Mouse (Mus musculus) retina, adult 2 months (tissue): Measurements from ENCODE around the gene Arntl.

Source experiments
- DNase-seq: peaks from one replicate; pipeline ENCODE4 v3.0.0-alpha.2; 2012; ENCODE audit warnings: low read depth, low spot score

Arntl gene

DNA sequence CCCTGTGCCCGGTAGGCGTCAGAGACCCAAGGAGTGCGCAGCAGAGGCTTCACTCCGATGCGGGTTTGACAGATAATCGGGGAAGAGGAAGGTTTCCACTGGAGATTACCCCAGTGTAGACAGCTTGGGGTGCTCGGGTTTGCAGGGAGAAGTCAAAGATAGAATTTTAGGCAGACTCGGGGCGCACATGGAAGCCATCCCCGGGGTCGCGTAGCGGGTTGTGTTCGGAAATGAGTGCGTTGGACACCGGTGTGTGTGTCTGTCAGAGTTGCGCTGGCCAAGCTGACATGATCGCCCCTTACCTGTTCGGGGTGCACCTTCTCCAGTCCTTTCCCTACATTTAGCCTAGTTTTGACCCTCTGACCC lies 1.1 kb downstream of the Arntl start:
- DNase-seq: no peak

DNA sequence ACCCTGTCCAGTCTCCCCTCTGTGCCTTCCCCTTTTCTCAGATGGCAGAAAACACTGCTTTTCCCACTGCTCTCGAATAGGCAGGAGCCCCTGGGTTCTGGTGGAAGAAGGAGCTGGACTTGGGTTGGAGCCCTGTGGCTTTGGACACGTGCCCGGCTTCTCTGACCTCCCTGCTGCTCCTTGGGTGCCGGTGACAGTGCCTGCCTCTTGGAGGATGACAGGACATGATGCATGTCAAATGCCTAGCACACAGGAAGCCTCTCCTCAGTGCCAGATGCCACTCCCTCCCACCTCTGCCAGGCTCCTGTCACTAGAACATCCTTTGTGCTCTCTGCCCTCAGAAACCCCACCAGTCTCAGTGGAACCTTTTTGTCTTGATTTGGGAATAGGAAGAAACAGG lies 3.2 kb downstream of the Arntl start:
- DNase-seq: no peak

DNA sequence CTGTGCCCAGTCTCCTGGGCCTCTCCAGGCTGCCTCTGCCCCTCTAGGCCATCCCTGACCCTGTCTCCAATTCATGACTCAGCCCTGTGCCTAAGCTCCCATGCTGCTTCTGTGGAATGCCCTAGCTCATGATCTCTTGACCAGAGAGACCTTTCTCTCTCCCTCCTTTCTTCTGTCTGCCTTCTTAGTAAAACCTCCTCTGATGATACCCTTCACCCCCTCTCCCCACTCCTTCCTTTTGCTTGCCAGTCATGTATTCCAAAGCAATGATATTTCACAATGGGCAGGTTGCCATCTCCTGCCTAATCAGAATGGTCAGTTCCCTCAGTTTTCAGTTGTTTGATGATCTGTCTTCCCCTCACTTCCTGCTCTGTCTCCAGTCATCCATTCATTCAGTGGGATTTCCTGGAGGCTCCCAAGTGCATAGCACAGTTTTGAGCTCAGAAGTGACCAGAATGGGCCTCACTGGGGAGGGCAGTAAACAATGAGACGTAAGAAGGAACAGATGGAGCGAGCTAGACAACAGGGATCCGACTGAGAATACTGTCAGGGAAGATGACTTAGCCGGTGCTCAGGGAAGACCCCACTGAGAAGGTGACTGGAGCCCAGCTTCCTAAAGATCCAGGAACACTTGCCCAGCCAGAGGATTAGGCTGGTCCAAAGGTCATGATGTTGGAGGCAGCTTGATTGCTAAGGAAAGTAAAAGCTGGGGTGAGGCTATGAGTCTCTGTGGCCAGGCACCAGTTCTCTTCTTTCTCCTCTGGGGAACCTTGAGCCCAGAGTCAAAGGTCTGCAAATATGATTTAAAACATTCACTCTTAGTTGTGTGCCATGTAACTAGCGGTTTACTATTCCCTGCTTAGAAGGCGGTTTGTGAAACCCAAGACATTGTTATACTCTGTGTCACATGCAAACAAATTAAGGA lies 7.2 kb downstream of the Arntl start:
- DNase-seq: no peak

DNA sequence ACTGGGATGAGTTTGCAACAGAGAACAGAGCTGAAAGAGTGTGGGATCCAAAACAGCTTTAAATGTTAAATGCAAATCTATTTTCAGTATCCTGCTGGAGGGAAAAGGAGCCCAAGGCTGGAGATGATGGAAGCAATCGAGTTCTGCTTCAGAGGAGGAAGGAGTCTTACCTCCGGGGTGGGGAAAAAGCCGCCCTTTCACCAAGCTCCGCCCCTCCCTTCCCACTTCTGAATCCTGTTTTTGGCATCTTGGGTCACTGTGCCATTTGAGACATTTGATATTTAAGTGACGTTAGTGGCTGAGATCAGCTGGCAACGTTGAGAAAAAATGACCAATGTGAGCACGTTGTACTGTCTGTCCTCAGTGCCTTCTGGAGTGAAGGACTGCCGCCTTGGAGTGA lies 8.9 kb downstream of the Arntl start:
- DNase-seq: no peak

DNA sequence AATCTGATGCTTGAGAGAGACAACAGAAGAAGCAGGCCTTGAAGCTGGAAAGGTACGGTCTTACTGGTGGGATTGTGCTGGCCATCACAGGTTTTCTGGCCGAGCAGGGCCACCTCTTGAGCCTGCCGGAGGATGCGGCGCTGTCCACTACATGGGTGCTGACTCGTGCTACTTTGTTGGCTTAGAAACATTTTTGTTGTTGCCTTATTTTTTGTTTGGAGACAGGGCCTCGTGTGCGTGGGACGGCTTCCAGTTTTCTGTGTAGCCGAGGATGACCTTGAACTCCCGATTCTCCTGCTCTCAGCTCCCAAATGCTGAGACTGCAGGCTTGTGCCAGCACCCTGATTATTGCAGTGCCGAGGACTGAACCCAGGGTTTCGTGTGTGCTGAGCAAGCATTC lies 12.2 kb downstream of the Arntl start:
- no peak for DNase-seq

DNA sequence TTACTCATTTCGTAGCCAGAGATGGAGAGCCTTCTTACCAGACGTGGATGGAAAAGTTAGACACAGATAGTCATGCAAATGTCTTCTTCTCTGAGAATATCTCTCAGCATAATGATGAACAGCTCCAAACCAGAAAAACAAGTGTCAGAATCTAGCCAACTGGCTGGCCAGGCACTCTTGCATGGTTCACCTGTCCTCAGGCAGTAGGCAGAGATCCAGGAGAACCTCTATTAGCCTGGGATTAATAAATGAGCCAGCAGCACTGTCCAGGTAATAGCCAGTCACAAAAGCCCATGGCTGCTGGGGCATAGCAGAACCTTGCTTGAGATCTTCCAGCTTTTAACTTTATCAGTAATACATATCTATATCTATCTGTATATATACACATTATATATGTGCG lies 12.6 kb downstream of the Arntl start:
- DNase-seq: no peak

DNA sequence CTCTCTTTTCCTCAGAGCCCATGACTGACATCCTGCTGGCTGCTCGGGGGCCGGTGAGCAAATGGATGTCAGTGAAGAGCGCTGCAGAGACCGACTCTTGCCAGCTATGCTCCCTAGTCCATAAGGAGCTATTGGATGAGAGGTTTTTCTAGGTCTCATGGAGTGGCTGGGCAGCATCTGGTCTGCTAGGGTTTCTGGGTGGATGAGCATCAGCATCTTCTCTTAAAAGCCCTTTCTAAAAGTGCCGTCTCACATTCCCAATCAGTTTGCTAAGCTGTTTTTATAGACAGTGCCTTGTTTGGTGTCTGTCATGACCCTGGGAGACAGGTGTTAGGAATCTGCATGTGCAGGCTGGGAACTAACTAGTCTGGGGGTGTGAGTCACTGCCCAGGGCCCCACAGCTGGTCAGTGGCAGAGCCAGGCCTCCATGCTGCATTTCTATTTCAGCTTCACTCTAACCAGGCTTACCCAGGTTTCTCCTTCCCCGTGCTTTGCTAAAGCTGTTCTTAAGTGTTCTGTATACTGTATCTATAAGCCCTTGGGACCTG lies 13.5 kb downstream of the Arntl start:
- no peak for DNase-seq

DNA sequence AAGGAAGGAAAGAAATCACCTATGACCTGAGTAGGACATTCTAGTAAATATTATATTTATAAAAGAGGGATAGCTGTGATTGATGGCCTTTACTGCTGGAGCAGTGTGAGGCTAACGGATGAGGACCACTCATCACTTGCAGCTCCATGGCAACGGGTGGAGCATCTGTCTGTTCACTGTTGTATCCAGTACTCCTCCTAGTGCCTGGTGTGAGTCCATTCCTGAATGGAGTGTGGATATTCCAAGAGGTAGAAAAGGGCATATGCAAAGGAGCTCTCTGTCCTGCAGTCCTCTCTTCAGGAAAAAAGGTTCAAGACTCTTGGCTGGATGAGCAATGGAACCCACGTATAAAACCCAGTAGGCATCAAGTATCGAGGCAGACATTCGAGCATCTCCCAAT lies 15.6 kb downstream of the Arntl start:
- DNase-seq: no peak

DNA sequence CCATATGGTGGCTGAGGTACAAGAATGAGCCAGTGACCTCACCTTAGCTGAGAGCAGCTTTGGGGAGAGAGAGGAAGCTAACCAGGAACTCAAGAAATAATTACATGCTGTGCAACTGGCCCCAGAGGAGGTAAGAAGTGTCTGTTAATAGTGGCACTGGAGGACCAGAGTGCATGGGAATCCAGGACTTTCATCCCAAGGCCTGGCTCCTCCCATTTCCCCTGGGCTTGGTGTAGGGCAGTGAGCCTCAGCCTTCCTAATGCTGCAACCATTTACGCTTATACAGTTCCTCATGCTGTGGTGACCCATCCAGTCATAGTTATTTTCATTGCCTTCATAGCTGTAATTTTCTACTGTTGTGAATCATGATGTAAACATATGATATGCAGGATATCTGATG lies 17.4 kb downstream of the Arntl start:
- no peak for DNase-seq

DNA sequence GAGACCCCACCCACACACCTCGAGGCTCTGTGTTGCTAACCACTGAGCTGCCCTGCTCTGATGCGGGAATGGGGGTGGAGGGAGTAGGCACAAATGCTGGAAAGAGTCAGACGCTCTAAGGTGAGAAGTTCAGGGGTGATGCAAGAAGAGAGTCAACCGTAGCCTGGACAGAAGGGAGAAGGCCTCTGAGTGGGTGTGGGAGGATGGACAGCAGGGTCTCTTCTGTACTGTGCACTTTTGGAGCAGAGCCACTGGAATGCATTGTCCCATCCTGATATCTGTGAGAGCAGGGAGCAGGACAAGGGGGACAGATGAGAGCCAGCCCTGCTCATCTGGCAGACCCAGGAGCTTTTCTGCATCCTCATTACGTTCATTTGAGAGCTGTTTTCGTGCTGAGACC lies 21.2 kb downstream of the Arntl start:
- DNase-seq: no peak

DNA sequence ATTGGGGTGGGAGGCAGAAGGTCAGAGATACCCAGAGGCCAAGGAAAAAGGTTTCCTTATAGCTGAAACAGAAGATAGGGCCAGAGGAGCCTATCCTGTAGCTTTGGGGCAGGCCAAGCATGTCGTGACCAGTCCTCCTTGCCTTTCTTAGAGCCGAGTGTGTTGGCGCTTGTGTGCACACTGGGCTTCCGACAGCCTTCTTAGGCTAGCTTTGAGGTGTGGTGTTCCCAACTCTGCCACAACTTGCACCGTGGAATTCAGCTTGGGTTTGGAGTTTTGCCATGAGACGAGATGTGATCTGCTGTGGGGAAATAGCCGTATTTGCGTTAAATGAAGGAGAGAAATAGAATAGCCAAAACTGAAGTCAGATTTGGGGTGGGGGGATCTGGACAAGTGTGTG lies 28.9 kb downstream of the Arntl start:
- DNase-seq: no peak

DNA sequence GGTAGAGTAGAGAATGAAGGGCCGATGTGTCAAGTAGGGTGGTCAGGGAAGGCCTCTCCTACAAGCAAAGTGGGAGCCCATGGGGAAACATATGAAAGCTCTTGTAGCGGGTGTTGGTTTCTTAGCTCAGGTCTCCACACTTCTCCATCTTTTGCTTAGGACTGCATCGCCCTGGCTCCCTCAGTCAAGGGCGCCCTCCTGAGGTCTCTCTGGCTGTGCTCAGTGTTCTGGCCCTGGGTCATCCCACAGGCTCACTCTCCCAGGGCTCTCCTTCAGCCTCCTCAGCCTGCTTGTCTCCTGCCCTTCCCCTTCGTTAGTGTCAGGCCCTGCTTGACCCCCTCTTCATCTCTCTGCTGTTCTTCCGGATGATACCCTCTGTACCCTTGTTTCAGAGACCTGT lies 31.1 kb downstream of the Arntl start:
- DNase-seq: no peak

DNA sequence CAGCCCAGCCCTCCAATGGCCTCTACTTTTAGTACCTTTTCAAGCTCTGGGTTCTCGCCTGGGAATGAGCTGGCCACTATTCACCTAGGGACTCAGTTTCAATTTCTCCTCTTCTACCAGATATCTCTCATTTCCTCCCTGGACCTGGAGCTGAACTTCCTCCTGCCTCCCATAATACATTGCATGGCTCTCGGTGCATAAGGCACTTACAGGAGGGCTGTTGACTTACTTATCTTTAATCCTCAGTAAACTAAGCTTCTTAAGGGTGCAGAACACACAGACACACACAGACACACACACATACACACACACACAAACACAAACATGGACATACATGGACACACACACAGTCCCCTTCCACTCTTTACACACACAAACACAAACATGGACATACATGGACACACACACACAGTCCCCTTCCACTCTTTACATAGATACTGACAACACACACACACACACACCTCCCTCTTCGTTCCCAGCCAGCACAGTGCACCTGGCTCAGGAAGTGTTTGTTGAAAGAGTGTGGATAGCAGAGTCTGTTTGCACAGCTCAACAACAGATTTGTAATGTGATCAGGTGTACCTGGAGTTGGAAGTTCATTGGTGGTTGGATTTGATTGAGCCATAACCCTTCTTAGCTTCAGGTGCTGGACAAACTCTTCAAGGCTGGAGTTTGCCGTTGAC lies 32.3 kb downstream of the Arntl start:
- DNase-seq: no peak

DNA sequence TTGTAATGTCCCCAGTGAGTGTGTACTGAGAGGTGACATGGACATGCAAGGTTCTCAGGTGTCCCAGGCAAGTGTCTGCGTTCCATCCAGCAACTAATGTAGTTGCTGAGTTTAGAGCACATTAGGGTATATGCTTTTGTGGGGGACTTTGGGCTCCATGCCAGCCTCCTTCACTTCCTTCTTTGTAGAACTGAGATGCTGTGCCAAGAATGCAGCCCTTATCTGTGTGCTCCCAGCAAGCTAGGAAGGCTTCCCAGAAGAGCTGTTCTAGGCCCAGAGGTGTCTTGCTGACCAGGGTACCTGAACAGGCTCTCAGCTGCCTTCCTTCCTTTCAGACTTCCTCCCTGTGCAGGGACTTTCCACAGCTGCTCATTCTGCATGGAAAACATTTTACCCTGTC lies 33.2 kb downstream of the Arntl start:
- no peak for DNase-seq

DNA sequence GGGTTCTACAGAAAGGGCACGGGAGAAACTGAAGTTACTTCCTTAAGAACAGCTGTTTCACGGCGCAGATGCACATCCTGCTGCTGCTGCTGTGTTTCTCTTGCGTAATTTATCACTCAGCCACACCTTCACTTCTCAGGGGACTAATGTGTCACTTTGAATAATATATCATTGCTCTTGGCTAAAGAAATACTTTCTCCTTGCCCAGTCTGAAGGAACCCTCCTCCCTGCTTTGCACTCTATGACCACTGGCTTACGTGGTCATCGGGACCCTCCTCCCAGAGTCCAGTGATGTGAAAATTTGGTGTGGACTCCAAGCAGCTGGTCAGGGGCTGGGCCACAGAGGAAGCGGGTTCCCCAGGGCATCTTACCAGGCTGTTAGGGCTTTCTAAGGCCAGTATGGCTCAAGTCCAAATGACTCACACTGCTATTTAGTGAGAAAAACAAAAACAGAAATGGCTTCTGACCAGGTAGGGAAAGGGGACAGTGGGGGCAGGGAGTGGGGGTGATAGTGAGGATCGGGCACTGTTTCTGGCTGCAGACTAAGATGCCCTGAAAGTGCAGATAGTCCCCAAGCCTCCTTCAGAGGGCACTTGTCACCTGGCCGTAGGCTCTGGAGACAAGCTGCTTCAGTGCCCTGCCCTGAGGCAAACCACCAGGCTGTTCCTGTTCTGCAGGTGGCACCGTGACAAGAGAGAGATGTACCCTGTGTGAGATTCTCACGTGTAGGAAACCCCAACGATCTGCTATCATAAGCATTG lies 34.8 kb downstream of the Arntl start:
- no peak for DNase-seq

DNA sequence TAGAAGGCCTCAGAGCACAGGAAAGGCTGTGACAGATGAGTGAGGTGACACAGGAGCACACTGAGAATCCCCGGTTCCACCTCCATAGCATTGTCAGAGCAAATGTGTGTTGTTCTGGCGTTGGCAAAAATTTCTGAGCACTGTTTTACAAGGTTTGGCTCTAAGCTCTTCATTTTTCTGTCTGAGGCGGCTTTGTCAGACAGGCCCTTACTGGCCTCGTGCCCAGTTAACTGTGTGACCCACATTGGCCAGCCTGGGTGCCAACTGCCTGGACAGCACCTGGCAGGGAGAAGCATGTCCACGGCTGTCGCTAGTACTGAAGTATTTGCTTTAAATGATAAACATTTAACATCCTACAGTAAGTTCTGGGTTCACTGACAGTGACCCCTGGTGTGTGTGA lies 35.4 kb downstream of the Arntl start:
- peak; percentile 38 for DNase-seq

DNA sequence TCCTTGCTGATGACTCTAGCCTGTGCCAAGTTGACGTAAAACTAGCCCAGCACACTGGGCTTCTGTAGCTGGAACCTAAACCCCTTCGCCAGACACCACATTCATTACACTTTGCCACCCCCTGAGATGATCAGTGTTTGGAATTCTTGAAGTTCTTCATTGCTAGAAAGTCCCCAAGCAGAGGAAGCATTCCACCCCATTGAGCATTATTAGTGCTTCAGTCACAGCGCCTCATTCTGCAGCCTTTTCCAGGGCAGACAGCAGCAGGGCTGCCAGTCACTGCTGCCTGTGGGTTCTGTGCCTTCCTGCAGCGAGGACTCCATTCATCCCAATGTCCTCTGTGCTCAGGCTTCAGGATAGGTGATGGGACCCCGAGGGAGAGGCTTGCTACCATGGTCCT lies 37.9 kb downstream of the Arntl start:
- no peak for DNase-seq

DNA sequence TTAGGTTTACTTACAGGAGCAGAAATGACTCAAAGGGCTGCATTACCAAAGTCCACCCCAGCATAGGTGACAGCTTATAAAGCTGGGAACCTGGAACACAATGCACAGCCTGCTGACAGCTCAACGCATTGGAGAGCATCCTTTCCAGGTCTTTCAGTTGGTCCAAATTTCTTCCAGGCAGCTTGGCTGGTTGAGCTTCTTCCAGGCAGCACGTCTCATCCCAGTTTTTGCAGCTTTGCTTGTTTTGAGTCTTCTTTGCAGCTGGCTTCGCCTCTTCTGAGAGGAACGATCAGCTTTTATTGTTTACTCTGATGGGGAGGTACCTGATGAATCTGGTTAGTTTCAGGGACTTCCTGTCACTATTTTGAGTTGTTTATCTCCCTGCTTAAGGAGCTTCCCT lies 39.2 kb downstream of the Arntl start:
- DNase-seq: no peak

DNA sequence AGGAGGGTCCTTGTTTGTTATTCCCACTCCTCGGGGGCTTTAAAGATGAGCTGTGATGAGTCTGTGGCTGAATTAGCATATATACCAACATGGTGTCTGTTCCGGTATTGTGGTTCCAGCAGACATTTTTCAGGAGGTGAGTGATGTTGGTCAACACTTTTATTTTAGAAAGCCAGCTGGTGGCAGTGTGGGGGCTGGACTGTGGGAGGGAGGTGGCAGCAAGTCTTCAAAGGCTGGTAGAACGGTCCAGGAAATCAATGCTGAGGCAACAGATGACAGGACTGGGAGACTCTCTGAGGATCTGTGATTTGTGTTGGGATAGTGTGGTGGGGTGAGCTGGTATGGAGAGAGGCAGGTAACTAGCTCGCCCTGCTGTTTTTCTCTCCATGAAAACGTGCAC lies 39.9 kb downstream of the Arntl start:
- DNase-seq: no peak

DNA sequence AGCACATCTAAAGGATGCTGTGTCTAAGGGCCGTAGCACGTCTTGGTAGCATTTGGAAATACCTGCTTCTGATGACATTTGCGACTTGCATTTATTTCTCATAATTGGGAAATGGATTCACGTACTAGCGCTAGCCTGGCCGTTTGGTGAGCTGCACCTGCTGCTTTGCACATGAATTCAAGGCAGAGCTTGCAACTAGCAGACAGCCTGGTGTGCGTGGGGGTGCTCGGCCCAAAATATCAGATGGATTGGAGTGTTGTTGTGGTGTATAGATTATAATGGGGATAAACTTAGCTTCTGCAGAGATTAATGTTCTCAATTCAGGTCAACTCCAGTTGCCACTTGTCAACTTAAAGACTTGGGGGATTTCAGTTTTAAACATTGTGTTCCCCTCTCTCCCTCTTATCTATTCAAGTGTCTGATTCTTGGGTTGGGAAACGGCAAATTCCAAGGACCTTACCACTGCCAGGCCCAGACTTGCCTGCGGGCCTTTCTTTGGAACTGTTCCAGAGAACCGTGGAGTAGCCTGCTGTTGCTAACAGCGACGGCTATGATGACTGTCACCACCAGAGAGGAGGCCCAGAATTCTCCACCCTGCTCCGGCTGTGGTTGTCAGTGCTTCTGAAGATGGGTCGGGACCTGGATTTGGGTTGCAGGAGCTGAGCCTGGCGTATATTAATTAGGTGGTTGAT lies 42.0 kb downstream of the Arntl start:
- no peak for DNase-seq

DNA sequence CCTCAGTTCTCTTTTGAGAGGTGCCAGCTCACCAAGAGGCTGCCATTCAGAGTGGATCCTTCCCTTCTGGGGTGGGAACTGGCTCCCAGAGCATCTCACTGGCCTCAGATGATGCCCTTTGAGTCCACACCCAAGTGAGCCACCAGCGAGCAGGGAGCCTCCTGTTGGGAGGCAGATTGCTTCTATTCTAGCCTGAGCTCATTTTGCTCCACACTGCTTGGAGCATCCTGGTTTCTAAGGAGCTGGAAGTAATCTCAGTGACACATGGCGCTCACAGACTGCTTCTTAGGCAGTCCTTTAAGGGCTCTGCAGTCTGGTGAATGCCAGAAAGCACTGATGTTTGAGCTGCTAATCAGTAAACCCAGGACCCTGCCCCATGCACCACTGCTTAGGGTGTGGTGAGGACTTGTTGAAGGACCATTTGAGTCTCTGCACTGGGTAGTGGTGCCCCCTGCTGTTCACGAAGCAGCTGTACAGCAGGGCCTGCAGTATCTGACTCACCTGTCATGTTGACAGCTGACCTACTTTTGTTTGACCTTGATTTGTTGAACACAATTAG lies 43.2 kb downstream of the Arntl start:
- no peak for DNase-seq
